Mouse (Mus musculus) cerebellum, adult 2 months (tissue): Measurements from ENCODE around the gene Pop5. TPM values are rescaled to one million over a fixed set of nuclear protein-coding genes. Genes with fewer than 3 reads are reported as not detected.

Experiments
- DNase-seq, 2 experiments: peaks; one replicate each; pipeline ENCODE4 v3.0.0; 2021
- H3K27ac ChIP-seq: fragments of 200-500 bp; 2 replicates; pipeline ENCODE4 v1.5.1; 2012; ENCODE audit warnings: low read length, control low read depth, inconsistent platforms; ENCODE audit not compliant: insufficient read depth
- H3K27me3 ChIP-seq: fragments of 200-500 bp; 2 replicates; pipeline ENCODE4 v1.6.1; 2012; ENCODE audit warnings: inconsistent platforms, mild to moderate bottlenecking, low read length, moderate library complexity; ENCODE audit not compliant: control insufficient read depth, insufficient read depth
- H3K4me1 ChIP-seq: fragments of 200-500 bp; 2 replicates; pipeline ENCODE4 v1.6.1; 2011; ENCODE audit warnings: low read length; ENCODE audit not compliant: control insufficient read depth, insufficient read depth
- H3K4me3 ChIP-seq: fragments of 200-500 bp; replicated peaks from 2 replicates; pipeline ENCODE3; 2011; ENCODE audit warnings: mild to moderate bottlenecking, low read depth, low read length, control low read depth; ENCODE audit not compliant: insufficient read depth
- CTCF ChIP-seq: fragments of 200-500 bp; IDR thresholded peaks from 2 replicates; pipeline ENCODE4 v1.5.1; 2011; ENCODE audit warnings: low read depth, mild to moderate bottlenecking, control low read depth, low read length, moderate library complexity, borderline replicate concordance; ENCODE audit not compliant: insufficient read depth
- POLR2A ChIP-seq: fragments of 200-500 bp; IDR thresholded peaks from 2 replicates; pipeline ENCODE4 v1.6.1; 2011; ENCODE audit warnings: low read length, control low read depth, borderline replicate concordance; ENCODE audit not compliant: insufficient read depth
- WGBS: fragments of 180-500 bp; shearing (Covaris S2); methylation state at CpG from one replicate; pipeline ENCODE4 v1.1.7; 2018; 5-methylcytosine and 5-hydroxymethylcytosine counted together
- polyA plus RNA-seq: library from polyadenylated mRNA; depleted of rRNA; stranded (reverse); fragments of >200 nt; gene quantifications from 2 replicates; pipeline ENCODE4 v1.2.3, GENCODE M21; 2012

Gene Pop5
- polyA plus RNA-seq, 1 experiment: 177 TPM

GRCm38 (mm10) chr5:115193226-115193625 lies 42.4 kb upstream of the Pop5 start:
- peak; percentile 77 to 82 for DNase-seq
- peak overlapping the region; percentile 83 for H3K27ac ChIP-seq

DNA sequence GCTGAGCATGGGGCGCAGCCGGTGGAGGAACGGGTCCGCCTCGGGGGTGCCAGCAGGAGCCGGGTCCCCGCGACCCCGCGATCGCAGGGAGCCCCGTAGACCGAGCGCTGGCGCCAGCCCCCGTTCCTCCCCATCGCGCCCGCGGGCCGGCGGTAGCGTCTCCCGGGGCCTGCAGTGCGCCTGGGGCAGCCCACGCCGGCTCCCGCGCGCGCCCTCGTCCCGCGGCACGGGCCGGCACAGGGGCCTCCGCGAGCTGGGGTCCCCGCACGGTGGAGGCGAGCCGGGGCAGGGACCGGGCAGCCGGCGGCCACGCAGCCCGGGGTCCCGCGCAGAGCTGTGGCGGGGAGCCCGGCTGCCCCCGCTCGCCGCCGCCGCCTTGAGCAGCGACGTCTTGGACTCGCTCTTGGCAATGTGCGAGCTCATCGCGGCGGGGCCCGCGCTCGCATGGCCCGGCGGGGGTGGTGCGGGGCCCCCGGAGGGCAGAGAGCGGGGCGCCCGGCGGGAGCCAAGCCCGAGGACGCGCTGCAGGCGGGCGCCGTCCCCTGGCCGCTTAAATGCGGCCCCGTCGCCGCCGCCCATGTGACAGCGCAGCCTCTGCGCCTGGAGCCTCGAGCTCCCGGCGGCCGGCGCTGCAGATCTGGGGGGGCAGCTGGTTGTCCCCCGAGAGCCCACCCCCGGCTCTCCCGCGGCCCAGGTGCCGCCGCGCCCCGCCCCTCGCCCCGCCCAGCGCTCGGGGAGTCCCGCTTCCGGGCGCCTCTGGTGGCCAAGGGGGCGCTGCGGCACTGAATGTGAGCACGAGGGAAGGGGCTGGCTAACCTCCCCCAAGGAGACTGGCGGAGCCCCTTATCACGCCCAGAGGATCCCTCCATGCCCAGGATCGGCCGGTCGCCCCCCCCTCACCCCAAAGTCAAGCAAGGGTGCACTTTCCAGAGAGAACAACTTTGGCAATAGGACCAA lies 41.7 kb upstream of the Pop5 start, which contains the start of gene Cabp1:
Gene Cabp1, minus strand, starts transcription at position 713 of the 957 bp plus-strand sequence.
- H3K4me3 ChIP-seq: peak within 1 kb of the TSS; percentile 74
- TF ChIP-seq CTCF (0 out of 2 replicates have a peak, but pooled peaks have one; percentile 22), POLR2A (no peak; the same call in 1 of the 2 replicates)
- peak within 1 kb of the TSS; percentile 83 for H3K27ac ChIP-seq
- DNase-seq: peak in 1 of 2 experiments; percentile 76
- H3K4me1 ChIP-seq: peaks cover 15% of the 10 kb centered on the region
- WGBS: under 1% methylated on average over 110 of the region's 116 CpGs
- H3K27me3 ChIP-seq: no peaks in the 10 kb centered on the region

More at GRCm38 (mm10) chr5:115193226-115193625, 42.4 kb upstream of the Pop5 start:
- under 1% methylated on average over 34 of the region's 34 CpGs for WGBS
- Histone ChIP-seq H3K4me3 (peak overlapping the region; percentile 74), H3K4me1 (peaks cover 15% of the 10 kb centered on the region), H3K27me3 (no peaks in the 10 kb centered on the region)
- TF ChIP-seq CTCF (no peak), POLR2A (peak; percentile 23; the same call in 1 of the 2 replicates)

GRCm38 (mm10) chr5:115194626-115195221 lies 40.9 kb upstream of the Pop5 start:
- no peak for TF ChIP-seq CTCF
- 0 out of 2 replicates have a peak, but pooled peaks have one; percentile 14 for TF ChIP-seq POLR2A
- H3K27me3 ChIP-seq: no peaks in the 10 kb centered on the region
- H3K4me1 ChIP-seq: peaks cover 15% of the 10 kb centered on the region
- H3K4me3 ChIP-seq: peak overlapping the region; percentile 74
- peak; percentile 71 to 75 for DNase-seq
- peak overlapping the region; percentile 75 for H3K27ac ChIP-seq
- 3% methylated on average over 12 of the region's 12 CpGs for WGBS

DNA sequence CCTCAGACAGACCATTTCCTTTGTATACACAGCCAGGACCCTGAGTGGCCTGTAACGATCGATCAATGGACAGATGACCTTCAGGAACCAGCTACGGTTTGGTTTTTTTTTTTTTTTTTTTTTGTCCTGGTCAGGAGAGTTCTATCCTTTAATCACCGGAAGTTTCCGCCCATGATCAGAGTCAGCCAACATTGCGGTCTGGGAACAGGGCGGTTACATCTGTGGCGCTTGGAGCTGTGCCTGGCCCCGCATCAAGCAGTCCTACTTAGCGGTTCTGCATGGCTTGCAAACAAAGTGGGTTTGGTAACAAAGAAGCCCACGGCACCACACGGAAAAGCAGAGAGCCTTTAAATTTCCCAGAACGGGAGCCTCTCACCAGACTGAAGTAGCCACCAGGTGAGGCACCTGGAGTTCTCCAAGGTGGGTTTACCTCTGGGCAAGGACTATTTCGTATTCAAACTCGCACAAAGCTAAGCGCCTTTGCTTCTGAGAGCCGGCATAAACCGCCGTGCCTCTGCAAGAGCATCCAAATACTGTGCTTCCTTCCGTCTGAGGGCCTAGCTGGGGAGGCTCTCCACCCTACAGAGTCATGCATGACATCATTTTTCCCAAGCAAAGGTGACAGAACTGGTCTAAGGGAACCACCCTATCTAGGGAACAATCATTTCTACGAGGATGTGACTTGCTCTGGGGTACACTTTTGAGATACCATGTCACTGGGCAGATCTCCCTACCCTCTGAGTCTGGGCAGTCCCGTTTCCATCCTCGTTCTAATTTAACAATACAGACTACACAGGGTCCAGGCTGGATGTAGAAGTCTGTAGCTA lies 31.7 kb upstream of the Pop5 start:
- TF ChIP-seq POLR2A (no peak; the same call in 1 of the 2 replicates), CTCF (no peak)
- 8% methylated on average over 23 of the region's 23 CpGs for WGBS
- peak overlapping the region; percentile 95 for H3K27ac ChIP-seq
- H3K4me1 ChIP-seq: peaks cover 24% of the 10 kb centered on the region; the same call in 1 of the 2 replicates
- peak overlapping the region; percentile 41 for H3K4me3 ChIP-seq
- no peaks in the 10 kb centered on the region for H3K27me3 ChIP-seq
- DNase-seq: peak; percentile 63 to 72

DNA sequence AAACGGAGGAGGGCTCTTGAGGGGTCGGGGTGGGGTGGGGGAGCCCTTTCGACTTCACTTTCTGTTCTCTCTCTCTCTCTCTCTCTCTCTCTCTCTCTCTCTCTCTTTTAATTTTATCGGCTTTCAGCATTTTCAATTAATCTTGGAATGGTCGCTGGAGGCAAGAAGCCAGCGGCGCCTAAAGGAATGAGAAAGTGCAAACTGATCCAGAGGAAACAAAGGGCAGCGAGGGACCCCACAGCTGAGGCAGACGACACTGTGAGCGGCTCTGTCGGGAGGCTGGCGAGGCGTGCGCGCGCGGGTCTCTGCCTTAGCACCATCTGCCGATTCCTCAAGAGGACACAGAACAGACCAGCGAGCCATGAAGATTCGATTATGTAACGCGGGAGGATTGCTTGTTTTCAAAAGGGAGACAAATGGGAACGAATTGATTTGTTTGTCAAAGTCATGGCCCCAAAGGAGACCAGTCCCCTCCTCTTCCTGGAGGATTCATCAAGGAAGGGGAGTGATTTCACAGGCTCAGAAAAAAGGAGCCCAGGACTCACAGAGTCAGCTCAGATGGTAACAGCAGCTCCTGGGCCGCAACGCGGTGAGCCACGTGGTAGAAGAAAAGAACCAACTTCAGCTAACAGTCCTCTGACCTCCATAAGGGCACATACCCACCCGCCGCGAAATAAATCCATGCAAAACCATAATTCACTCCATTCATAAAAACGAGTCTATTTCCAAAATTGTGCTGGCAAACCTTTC lies 30.9 kb upstream of the Pop5 start:
- Histone ChIP-seq H3K4me1 (peaks cover 24% of the 10 kb centered on the region; the same call in 1 of the 2 replicates), H3K27ac (peak overlapping the region; percentile 72), H3K4me3 (peak overlapping the region; percentile 41), H3K27me3 (no peaks in the 10 kb centered on the region)
- no peak for TF ChIP-seq CTCF
- TF ChIP-seq POLR2A: peak; percentile 89
- 2% methylated on average over 31 of the region's 31 CpGs for WGBS
- DNase-seq: peak; percentile 83 to 87

GRCm38 (mm10) chr5:115207244-115207643 lies 28.4 kb upstream of the Pop5 start:
- Histone ChIP-seq H3K27ac (no peak overlapping the region), H3K4me1 (peaks cover 28% of the 10 kb centered on the region; the same call in 1 of the 2 replicates)

More at GRCm38 (mm10) chr5:115207244-115207643, 28.4 kb upstream of the Pop5 start:
- whole genome bisulfite sequencing: 71% methylated on average over 5 of the region's 5 CpGs
- DNase-seq: peak in 1 of 2 experiments; percentile 28
- no peaks in the 10 kb centered on the region for H3K27me3 ChIP-seq
- no peak overlapping the region for H3K4me3 ChIP-seq
- TF ChIP-seq POLR2A: no peak
- peak; percentile 36; the same call in 1 of the 2 replicates for TF ChIP-seq CTCF
